Mouse (Mus musculus) lung, postnatal 0 days (tissue): ENCODE measurements at regions not wholly inside any gene's neighbourhood (a gene's known extent, or its start where the extent isn't known, plus 50 kb on each side); places are given as distances from the start of the nearest gene placed in this dataset.

ENCODE experiments used
- CTCF ChIP-seq: IDR thresholded peaks from 2 replicates; pipeline ENCODE4 v1.5.1; 2016; ENCODE audit warnings: antibody characterized with exemption, mild to moderate bottlenecking
- EP300 ChIP-seq: IDR thresholded peaks from 2 replicates; pipeline ENCODE4 v1.6.1; 2016; ENCODE audit warnings: antibody characterized with exemption, mild to moderate bottlenecking, control low read depth

- TF ChIP-seq CTCF (no peak), EP300 (no peak)
These were observed 87.2 kb upstream of the Podxl start for GRCm38 (mm10) chr6:31650791-31651476.
